Mouse (Mus musculus) megakaryocyte progenitor cell, adult 5-6 weeks (primary cell): ENCODE measurements around the gene Rundc1. TPM values are rescaled to one million over a fixed set of nuclear protein-coding genes. Genes with fewer than 3 reads are reported as not detected.
A peak's percentile ranks its signal among the peaks of the same experiment; 100 is the strongest.
"Not testable (repeated sequence)": the region's sequence is repeated elsewhere in the genome, so short reads cannot be mapped to it uniquely, and the experiment has no call there.

Experiments used
- ATAC-seq: replicated peaks from 2 replicates; pipeline ENCODE4 v1.8.0; 2016; ENCODE audit warnings: mild to moderate bottlenecking, moderate TSS enrichment, inconsistent platforms; ENCODE audit not compliant: poor library complexity
- total RNA-seq, 2 experiments: library from RNA; stranded (forward) in 1 of 2; stranded (reverse) in 1 of 2; fragments of 157-497, 149-512 nt in 1 of 2; fragments of 200-1000 nt in 1 of 2; gene quantifications; 2 replicates each; pipeline versions ENCODE4 v1.2.3 to v1.2.4; 2015 to 2017

Rundc1 gene
- total RNA-seq, 2 experiments from 2014 or later = 4.1 to 4.7 TPM

DNA sequence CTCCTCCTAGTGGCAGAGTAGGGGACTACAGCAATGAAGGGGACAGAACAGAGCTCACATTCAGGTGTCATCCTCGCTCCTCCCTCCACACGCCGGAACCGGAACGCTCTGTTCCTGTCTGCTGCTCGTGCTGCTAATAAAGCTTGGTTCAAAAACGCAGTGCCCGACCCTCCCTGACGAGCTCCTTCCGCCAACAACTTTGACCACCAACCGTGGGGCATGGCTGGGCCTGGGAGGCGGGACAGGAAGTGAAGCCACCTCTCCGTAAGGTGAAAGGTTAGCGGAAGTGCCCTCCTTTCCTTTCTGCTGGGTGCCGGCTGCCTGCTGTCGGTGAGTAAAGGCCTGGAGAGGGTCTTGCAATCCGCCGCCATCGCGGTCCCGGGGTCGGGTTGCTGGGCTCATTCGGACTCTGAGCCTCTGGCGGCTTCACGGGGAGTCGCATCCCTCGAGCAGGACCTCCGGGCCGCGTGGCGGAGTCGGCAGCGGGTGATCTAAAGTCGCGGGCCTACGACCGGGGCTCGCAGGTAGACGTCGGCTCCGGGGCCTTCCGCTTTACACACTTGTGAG, 17.3 kb downstream of the Rundc1 start, which contains the start of gene Rpl27:
Gene Rpl27, plus strand, starts transcription at position 172 of the 567 bp plus-strand sequence.
- peak; percentile 96 for ATAC-seq

DNA sequence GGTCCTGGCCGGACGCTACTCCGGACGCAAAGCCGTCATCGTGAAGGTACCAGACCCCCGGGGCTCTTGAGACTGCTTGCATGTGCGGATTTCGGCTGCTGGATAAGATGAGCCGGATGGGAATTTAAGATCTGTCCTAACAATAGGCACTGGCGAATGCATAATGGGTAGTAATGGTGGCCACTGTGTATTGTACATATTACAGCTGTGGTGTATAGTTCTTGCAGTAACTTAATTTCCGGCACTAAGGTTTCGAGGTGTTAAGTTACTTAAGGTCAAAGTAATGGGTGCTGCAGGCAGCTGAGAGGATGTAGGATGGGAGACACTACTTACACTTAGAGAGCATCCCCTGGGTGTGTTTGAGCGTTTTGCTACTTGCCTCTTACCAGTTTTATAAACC, 17.9 kb downstream of the Rundc1 start:
- ATAC-seq = no peak

DNA sequence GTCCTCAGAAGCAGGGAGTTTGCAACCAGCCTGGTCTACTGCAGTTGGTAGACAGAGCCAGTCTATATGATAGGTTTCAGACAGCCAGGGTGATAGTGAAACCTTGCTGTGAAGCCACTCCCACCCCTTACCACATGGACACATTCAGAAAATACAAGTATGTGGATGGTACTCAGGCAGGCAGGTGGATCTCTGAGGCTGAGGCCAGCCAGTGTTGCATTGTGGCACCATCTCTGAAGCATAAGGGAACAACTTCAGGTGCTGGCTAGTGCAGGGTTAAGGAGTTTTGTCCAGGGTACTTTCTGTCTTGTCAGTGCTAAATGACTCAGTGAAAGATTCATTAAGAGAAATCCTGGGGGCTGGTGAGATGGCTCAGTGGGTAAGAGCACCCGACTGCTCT, 21.4 kb downstream of the Rundc1 start:
- no peak for ATAC-seq

DNA sequence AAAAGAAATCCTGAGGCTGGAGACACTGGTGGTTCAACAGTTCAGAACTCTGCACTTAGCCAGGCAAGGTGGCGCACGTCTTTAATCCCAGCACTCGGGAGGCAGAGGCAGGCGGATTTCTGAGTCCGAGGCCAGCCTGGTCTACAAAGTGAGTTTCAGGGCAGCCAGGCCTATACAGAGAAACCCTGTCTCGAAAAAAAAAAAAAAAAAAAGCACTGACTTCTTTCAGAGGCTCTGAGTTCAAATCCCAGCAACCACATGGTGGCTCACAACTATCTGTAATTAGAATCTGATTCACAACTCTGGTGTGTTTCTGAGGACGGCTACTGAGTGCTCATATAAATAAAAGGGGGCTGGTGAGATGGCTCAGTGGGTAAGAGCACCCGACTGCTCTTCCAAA, 22.0 kb downstream of the Rundc1 start:
- not testable (repeated sequence) for ATAC-seq

DNA sequence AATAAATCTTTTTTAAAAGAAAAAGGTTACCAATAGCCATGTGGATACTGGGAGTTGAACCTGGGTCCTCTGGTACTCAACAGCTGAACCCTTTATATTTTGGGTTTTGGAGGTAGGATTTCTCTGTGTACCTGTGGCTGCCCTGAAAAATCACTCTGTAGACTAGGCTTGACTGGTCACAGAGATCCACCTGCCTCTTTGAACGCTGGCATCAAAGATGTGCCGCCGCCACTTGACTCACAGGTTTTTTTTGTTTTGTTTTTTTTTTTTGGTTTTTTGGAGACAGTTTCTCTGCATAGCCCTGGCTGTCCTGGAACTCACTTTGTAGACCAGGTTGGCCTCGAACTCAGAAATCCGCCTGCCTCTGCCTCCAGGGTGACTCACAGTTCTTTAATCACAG, 22.9 kb downstream of the Rundc1 start:
- ATAC-seq = no peak

DNA sequence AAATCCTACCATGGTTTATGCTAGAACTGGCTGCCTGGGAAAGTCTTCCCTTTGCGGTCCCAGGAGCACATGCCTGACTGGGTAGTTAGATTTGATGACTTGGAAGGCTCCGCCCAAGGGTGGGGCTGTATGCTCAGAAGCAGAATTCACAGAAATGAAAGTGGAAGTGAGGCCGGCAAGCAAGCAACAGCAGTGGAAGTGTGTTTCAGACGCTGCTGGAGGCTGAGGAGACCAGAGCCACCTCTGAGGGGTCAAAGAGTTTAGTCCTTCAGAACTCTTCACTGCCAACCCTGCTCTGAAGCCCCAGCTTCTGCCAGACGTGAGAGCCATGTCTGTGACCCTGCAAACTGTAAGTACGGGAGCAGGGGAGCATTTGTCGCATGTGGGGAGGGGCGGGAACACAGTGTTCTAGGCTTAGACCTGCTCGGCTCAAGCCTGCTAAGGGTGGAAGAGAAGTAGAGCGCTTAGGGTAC, 23.4 kb downstream of the Rundc1 start, which contains the start of gene Ifi35:
Gene Ifi35, plus strand, starts transcription at position 134 of the 473 bp plus-strand sequence.
- ATAC-seq = peak; percentile 84

DNA sequence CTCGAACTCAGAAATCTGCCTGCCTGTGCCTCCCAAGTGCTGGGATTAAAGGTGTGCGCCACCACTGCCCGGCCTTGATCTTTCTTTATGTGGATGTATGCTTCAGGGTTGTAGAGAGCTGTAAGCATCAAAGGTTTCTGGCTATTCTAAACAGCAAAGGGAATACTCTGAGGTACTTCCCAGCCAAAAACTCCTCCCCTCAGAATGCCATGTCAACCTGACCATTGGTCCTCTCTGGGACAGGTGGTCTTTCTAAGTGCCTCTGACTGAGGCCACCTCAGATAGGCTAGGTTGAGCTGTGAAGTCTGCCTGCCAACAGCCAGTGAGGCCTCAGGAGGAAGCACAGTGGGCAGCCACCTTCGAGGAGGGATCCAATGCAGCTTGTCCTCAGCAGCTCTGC, 24.0 kb downstream of the Rundc1 start:
- 0 out of 2 replicates have a peak, but pooled peaks have one; percentile 18 for ATAC-seq

DNA sequence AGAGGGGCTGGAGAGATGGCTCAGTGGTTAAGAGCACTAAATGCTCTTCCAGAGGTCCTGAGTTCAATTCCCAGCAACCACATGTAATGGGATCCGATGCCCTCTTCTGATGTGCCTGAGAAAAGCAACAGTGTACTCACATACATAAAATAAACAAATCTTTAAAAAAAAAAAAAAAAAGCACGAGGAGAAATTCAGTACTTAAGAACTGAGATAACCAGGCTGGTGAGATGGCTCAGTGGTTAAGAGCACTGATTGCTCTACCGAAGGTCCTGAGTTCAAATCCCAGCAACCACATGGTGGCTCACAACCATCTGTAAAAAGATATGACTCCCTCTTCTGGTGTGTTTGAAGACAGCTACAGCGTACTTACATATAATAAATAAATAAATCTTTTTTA, 24.7 kb downstream of the Rundc1 start:
- not testable (repeated sequence) for ATAC-seq

DNA sequence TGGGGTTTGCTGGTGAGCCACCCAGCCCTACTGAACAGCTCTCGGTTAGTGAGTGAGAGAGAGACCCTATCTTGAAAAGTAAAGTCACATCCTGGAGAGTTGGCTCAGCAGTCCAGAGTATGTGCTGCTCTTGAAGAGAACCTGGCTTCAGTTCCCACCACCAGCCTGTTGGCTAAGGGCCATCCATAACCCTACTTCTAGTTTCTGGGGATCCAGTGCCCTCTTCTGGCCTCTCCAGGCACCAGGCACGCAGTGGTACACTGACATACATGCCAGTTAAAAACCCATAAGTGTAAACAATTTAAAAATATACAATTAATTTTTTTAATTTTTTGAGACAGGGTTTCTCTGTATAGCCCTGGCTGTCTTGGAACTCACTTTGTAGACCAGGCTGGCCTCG, 25.5 kb downstream of the Rundc1 start:
- peak; percentile 51 for ATAC-seq

DNA sequence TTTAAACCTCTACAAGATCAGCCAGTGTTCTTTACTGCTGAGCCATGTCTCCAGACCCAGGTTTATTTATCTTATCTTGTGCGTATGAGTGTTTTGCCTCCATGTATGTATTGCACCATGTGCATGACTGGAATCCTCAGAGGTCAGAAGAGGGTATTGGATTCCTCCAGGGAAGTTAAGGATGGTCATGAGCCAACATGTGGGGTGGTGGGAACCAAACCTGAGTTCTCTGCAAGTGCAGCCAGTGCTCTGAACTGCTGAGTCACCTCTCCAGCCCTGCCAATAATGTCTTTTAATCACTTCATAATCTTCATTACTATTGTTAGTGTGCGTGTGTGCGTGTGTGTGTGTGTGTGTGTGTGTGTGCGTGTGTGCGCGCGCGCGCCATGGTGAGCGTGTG, 26.7 kb downstream of the Rundc1 start:
- no peak for ATAC-seq

DNA sequence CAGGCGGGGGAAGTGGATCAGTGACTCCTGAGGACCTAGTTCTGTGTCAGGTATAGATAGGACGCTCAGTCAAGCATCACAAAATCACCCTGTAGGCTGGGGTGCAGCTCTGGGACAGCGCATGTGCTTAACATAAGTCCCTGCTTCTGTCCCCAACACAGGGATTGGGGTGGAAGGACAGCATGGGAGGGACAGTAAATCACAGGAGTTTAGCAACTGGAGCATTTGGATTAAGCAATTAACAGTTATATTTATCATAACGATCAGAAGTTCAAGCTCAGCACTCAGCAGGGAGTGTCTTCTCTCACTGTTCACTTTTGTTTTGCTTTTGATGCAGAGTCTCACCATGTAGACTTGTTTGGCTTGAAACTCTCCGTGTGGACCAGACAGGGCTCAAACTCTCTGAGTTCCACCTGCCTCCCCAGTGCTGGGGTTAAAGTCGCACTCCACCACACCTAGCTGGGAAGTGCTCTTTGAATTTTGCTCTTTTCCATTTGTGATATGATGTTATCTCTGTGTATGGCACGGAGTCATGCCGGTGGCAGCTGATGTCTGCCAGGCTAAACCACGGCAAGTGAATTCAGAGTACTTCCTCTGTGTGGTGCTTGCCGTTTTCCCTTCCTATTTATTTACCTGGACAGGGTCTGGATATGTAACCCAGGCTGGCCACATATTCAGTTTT, 27.3 kb downstream of the Rundc1 start:
- no peak for ATAC-seq

DNA sequence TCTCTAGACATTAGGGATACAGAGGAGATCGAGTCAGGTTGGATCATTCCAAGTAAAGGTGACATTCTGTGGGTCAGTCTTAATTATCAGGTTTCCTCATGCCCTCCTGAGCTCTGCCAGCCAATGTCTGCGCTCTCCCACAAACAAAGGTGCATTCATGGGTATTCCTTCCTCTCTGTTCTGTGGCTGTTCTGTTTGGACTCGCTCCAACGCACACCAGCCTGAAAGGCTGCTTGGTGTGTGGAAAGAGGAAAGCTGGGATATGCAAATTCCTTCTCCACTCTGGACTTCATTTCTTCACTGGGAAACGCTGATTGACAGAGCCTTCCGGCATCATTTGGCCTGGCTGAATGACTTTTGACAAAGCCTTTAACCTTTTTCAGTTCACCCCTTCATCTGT, 29.8 kb downstream of the Rundc1 start:
- ATAC-seq = no peak

DNA sequence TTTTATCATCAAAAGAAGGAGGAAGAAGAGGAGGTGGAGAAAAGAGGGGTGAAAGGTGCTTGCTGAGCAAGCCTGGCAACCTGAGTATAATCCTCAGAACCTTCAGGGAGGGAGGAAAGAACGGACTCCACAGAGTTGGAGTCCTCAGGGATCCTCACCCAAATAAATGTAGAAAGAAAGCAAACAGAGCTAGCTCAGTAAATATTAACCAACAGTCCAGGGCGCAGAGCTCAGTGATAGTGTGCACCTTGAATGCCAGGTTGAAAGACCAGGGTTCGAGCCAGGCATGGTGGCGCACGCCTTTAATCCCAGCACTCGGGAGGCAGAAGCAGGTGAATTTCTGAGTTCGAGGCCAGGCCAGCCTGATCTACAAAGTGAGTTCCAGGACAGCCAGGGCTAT, 30.7 kb downstream of the Rundc1 start:
- no peak for ATAC-seq

DNA sequence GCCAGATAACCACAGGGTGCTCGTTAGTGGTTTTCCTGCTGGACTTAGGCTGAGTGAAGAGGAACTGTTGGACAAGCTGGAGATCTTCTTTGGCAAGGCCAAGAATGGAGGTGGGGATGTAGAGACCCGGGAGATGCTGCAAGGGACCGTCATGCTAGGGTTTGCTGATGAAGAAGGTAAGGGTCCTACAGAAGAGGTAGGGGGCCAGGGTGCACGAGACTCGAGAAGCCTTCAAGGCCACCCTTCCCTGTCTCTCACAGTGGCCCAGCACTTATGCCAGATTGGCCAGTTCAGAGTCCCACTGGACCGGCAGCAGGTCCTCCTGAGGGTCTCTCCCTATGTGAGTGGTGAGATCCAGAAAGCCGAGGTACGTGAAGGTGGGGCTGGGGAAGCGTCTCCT, 32.7 kb downstream of the Rundc1 start:
- no peak for ATAC-seq

DNA sequence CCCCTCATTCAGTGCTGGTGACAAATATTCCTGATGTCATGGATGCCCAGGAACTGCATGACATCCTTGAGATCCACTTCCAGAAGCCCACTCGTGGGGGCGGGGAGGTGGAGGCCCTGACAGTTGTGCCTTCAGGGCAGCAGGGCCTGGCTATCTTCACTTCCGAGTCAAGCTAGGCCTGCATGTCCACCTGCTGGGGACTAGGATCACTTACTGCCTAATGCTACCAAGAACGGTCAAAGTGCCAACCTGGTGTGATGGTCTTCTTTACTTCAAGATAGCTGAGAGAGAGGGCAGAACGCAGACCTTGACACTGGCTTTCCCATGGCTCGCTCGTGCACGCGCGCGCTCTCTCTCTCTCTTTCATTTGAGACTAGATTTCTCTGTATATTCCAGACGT, 33.3 kb downstream of the Rundc1 start:
- ATAC-seq = no peak

DNA sequence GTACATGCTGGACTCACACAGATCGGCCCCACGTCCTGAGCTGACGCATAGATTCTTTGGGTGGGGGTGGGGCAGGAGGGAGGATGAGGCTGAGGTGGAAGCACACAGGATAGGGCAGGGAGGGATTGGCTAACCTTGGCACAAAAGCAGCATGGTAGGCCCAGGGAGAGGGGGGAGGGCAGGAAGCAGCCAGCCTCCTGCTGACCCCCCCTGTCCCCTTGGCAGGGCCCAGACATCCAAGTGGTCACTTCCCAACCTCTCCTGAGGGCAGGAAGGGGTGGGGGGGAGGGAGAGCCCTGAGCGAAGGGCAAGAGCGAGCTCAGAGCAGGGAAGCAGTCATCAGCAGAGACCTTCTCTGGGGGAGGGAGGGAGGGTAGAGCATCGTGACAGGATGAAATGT, 34.8 kb downstream of the Rundc1 start:
- no peak for ATAC-seq

DNA sequence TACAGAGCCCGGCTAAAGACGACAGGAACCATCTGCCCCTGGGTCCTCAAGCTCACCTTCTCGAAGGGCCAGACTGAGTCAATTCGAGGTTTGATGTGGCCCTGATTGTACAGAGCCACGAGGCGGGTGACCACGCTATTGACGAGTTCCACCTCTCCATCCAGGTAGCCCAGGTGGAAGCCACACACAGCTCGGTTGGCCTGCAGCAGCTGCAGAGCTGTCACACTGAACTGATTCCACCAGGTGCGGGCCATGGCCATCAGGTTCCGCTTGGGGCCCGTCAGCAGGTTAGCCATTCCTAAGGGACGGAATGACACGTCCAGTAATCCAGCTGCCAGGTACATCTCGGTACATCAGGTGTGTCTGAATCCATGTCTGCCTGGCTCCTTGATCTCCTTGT, 35.4 kb downstream of the Rundc1 start:
- no peak for ATAC-seq

DNA sequence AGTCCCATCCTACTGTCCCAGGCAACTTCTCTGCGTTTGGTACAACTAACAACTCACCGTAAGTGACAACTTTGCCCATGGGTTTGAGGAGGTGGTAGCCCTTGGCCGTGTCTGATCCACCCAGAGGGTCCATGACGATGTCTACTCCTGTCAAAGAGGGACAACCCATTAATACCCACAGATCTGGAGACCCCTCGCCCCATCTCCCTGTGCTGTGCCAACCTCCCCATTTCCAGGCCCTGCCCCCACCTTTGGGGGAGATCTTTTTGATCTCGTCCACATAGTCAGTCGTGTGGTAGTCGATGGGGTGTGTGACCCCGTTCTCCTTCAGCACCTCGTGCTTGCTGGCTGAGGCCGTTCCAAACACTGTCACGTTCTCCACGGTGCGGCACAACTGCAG, 37.3 kb downstream of the Rundc1 start:
- ATAC-seq = no peak

DNA sequence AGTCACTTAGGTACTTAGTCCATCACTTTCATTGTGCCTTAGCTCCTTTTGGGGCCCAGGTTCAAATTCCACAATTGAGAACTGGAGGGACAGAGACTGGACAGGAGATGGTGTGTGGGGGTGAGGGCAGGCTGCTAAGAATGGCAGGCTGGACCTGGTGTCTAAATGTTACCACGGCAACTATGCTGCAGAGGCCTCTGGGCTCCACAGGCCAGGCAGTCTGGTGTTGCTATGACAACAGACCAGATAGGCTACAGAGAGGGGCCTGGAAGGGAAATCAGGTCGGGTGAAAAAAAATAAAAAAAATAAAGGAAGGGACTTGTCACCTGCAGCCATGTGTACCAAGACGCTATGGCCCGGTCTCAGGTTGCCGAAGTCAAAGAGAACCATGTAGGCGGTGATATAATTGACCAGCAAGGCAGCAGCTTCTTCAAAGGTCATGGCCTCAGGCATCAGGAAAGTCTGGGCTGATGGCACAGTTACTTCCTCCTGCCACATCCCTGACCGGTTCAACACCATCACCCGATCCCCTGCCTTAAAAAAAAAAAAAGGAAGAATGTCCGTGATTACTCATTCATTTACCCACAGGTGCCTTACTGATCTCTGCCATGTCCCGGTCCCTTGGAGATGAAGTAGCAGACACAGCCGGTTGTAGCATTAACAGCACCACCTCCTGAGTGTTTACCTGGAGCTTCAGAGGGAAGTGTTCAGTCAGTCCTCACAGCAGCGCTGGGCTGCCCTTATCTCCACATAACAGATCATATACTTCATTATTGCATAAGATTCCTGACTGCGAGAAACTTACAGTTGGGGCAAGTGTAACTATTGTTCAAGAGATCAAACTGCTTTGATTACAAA, 37.9 kb downstream of the Rundc1 start:
- peak; percentile 30 for ATAC-seq

DNA sequence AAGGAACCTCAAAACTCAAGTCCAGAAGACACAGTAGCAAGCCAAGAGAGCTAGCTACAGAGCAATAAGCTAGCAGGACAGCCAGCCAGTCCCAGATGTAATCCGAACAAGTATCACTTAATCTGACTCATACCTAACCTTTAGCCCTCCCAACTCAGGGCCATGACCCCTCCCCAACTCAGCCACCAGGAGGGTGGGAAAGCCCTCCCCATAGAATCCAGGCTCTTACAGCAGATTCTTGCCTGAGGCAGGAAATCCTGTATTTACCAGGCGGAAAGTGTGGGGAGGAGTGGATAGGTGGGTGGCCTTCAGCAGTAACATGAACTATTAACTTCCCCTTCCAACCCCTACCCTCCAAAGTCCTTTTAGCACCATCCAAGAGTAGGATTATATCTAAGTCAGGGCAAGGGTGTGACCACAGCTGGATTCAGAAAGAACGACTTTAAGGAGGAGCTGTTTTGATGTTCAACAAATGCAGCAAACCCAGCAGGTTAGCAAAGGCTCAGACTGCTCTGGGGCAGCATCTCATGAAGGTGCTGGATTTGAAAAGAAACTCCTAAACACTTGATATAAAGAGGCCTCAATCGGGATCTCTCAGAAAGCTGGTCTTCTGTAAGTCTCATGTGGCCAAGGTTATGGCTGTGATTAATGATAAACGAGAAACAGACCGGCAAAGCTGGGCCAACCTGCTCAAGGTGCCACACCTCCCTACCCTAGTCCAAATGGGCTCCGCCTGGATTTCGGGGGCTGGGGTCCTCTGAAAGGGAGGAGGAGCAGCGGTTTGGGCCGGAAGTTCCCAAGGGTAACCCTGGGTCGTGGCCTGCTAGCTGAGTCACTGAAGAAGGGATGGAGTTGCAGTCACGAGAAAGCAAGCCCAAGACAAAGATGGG, 39.6 kb downstream of the Rundc1 start, which contains the start of gene Rnd2:
Gene Rnd2, plus strand, starts transcription at position 789 of the 890 bp plus-strand sequence.
- no peak for ATAC-seq
